Mouse (Mus musculus) heart, embryonic 13.5 days (tissue): ENCODE data around the gene 1700003F12Rik. TPM values are rescaled to one million over a fixed set of nuclear protein-coding genes. Genes with fewer than 3 reads are reported as not detected.
A peak's percentile ranks its signal among the peaks of the same experiment; 100 is the strongest.

ENCODE experiments used
- ATAC-seq: fragments of 200-750 bp; cut with Nextera tagmentation; 2 replicates; pipeline ENCODE4 v1.8.0; 2017; ENCODE audit warnings: moderate TSS enrichment; ENCODE audit not compliant: insufficient number of reproducible peaks, low FRiP score, low TSS enrichment; ENCODE audit errors: extremely low read depth
- H3K27ac ChIP-seq: fragments of 300-500 bp; sonication (generic); replicated peaks from 2 replicates; pipeline ENCODE4 v1.5.1; 2015; ENCODE audit warnings: moderate library complexity, mild to moderate bottlenecking, inconsistent platforms
- H3K27me3 ChIP-seq: fragments of 300-500 bp; sonication (generic); replicated peaks from 2 replicates; pipeline ENCODE4 v1.6.1; 2015; ENCODE audit warnings: mild to moderate bottlenecking, inconsistent platforms
- H3K36me3 ChIP-seq: fragments of 300-500 bp; sonication (generic); 2 replicates; pipeline ENCODE4 v1.6.1; 2015; ENCODE audit warnings: mild to moderate bottlenecking, inconsistent platforms
- H3K4me1 ChIP-seq: fragments of 300-500 bp; sonication (generic); 2 replicates; pipeline ENCODE4 v1.6.1; 2015; ENCODE audit warnings: inconsistent platforms
- H3K4me2 ChIP-seq: fragments of 300-500 bp; sonication (generic); 2 replicates; pipeline ENCODE4 v1.6.1; 2015; ENCODE audit warnings: inconsistent platforms, mild to moderate bottlenecking, moderate library complexity
- H3K4me3 ChIP-seq: fragments of 300-500 bp; sonication (generic); 2 replicates; pipeline ENCODE4 v1.5.1; 2015; ENCODE audit warnings: moderate library complexity, mild to moderate bottlenecking, inconsistent platforms
- H3K9ac ChIP-seq: fragments of 300-500 bp; sonication (generic); 2 replicates; pipeline ENCODE4 v1.6.1; 2015; ENCODE audit warnings: inconsistent platforms, mild to moderate bottlenecking, moderate library complexity
- H3K9me3 ChIP-seq: fragments of 300-500 bp; sonication (generic); 2 replicates; pipeline ENCODE4 v1.6.1; 2016; ENCODE audit warnings: inconsistent platforms
- WGBS: fragments of 180-500 bp; shearing (Covaris S2); methylation state at CpG from one replicate; pipeline ENCODE4 v1.1.7; 2015; ENCODE audit warnings: mixed read lengths; 5-methylcytosine and 5-hydroxymethylcytosine counted together
- polyA plus RNA-seq: library from polyadenylated mRNA; unstranded; fragments of >200 nt; fragmentation: Nextera tagmentation; extraction: Ambion mirVana; gene quantifications from 2 replicates; pipeline ENCODE4 v1.2.1, GENCODE M21; 2015

The 1700003F12Rik gene
- polyA plus RNA-seq, 1 experiment from 2014 or later, result not detected

- H3K9ac ChIP-seq, result no peak overlapping the region
- no peak overlapping the region for H3K4me2 ChIP-seq
- H3K9me3 ChIP-seq, result no peaks in the 10 kb centered on the region
- no peak overlapping the region for H3K27ac ChIP-seq
- no peaks in the 10 kb centered on the region for H3K27me3 ChIP-seq
- 87% methylated on average over 2 of the region's 2 CpGs for WGBS
- H3K4me1 ChIP-seq, result peaks cover 6% of the 10 kb centered on the region
- H3K36me3 ChIP-seq, result peaks cover 90% of the 10 kb centered on the region
- ATAC-seq, result no peak
- no peak overlapping the region for H3K4me3 ChIP-seq
Measured at GRCm38 (mm10) chr2:154525285-154525684, 21.6 kb upstream of the 1700003F12Rik start.

GRCm38 (mm10) chr2:154526531-154526930 lies 20.4 kb upstream of the 1700003F12Rik start:
- no peak overlapping the region for H3K4me3 ChIP-seq
- H3K36me3 ChIP-seq, result peaks cover 92% of the 10 kb centered on the region
- peaks cover 6% of the 10 kb centered on the region for H3K4me1 ChIP-seq
- H3K9me3 ChIP-seq, result no peaks in the 10 kb centered on the region
- no peak overlapping the region for H3K4me2 ChIP-seq
- no peak for ATAC-seq
- WGBS, result 54% methylated on average over 3 of the region's 3 CpGs
- no peaks in the 10 kb centered on the region for H3K27me3 ChIP-seq
- H3K27ac ChIP-seq, result no peak overlapping the region
- no peak overlapping the region for H3K9ac ChIP-seq

- H3K9ac ChIP-seq, result no peak overlapping the region
- H3K27ac ChIP-seq, result no peak overlapping the region
- 65% methylated on average over 3 of the region's 3 CpGs for WGBS
- ATAC-seq, result no peak
- H3K27me3 ChIP-seq, result no peaks in the 10 kb centered on the region
- no peak overlapping the region for H3K4me2 ChIP-seq
- H3K4me3 ChIP-seq, result no peak overlapping the region
- peaks cover 13% of the 10 kb centered on the region for H3K4me1 ChIP-seq
- no peaks in the 10 kb centered on the region for H3K9me3 ChIP-seq
- H3K36me3 ChIP-seq, result peaks cover 91% of the 10 kb centered on the region
Measured at GRCm38 (mm10) chr2:154532888-154533287, 14.0 kb upstream of the 1700003F12Rik start.

- Histone ChIP-seq H3K27me3 (no peaks in the 10 kb centered on the region), H3K4me1 (peaks cover 28% of the 10 kb centered on the region), H3K9me3 (no peaks in the 10 kb centered on the region), H3K4me3 (no peak overlapping the region), H3K27ac (no peak overlapping the region), H3K36me3 (peaks cover 76% of the 10 kb centered on the region), H3K4me2 (no peak overlapping the region), H3K9ac (no peak overlapping the region)
- ATAC-seq, result no peak
- WGBS, result 61% methylated on average over 12 of the region's 12 CpGs
Measured at GRCm38 (mm10) chr2:154534704-154535270, 12.1 kb upstream of the 1700003F12Rik start.

GRCm38 (mm10) chr2:154538310-154538709 lies 8.6 kb upstream of the 1700003F12Rik start:
- Histone ChIP-seq H3K9ac (0 out of 2 replicates have a peak overlapping the region, but pooled peaks have one; percentile 21), H3K27ac (no peak overlapping the region; the same call in 1 of the 2 replicates), H3K4me2 (no peak overlapping the region), H3K27me3 (no peaks in the 10 kb centered on the region), H3K9me3 (no peaks in the 10 kb centered on the region), H3K36me3 (peaks cover 54% of the 10 kb centered on the region), H3K4me1 (peaks cover 28% of the 10 kb centered on the region), H3K4me3 (no peak overlapping the region)
- WGBS, result 63% methylated on average over 2 of the region's 2 CpGs
- no peak for ATAC-seq

- Histone ChIP-seq H3K4me3 (no peak overlapping the region), H3K36me3 (peaks cover 50% of the 10 kb centered on the region), H3K9me3 (no peaks in the 10 kb centered on the region), H3K27ac (no peak overlapping the region; the same call in none of the 2 replicates), H3K4me1 (peaks cover 28% of the 10 kb centered on the region), H3K9ac (0 out of 2 replicates have a peak overlapping the region, but pooled peaks have one; percentile 21), H3K27me3 (no peaks in the 10 kb centered on the region), H3K4me2 (no peak overlapping the region)
- no peak for ATAC-seq
- 23% methylated on average over 3 of the region's 3 CpGs for WGBS
Measured at GRCm38 (mm10) chr2:154538710-154539109, 8.2 kb upstream of the 1700003F12Rik start.

- H3K4me3 ChIP-seq, result no peak overlapping the region
- no peak overlapping the region for H3K4me2 ChIP-seq
- WGBS, result 83% methylated on average over 3 of the region's 3 CpGs
- H3K36me3 ChIP-seq, result peaks cover 42% of the 10 kb centered on the region
- H3K9ac ChIP-seq, result no peak overlapping the region
- ATAC-seq, result no peak
- H3K4me1 ChIP-seq, result peaks cover 22% of the 10 kb centered on the region
- H3K9me3 ChIP-seq, result no peaks in the 10 kb centered on the region
- H3K27ac ChIP-seq, result no peak overlapping the region
- no peaks in the 10 kb centered on the region for H3K27me3 ChIP-seq
Measured at GRCm38 (mm10) chr2:154539720-154540119, 7.2 kb upstream of the 1700003F12Rik start.

- H3K4me1 ChIP-seq, result peaks cover 16% of the 10 kb centered on the region
- 76% methylated on average over 2 of the region's 2 CpGs for WGBS
- H3K27me3 ChIP-seq, result no peaks in the 10 kb centered on the region
- H3K36me3 ChIP-seq, result peaks cover 24% of the 10 kb centered on the region
- no peak for ATAC-seq
- no peak overlapping the region for H3K9ac ChIP-seq
- H3K9me3 ChIP-seq, result no peaks in the 10 kb centered on the region
- H3K4me2 ChIP-seq, result no peak overlapping the region
- H3K27ac ChIP-seq, result no peak overlapping the region
- H3K4me3 ChIP-seq, result no peak overlapping the region
Measured at GRCm38 (mm10) chr2:154541630-154542029, 5.3 kb upstream of the 1700003F12Rik start.

- Histone ChIP-seq H3K4me1 (peaks cover 8% of the 10 kb centered on the region), H3K9ac (no peak overlapping the region), H3K4me2 (no peak overlapping the region), H3K27me3 (0 out of 2 replicates have a peak, but pooled peaks cover 2% of the 10 kb centered on the region), H3K36me3 (peaks cover 8% of the 10 kb centered on the region), H3K27ac (no peak overlapping the region), H3K9me3 (no peaks in the 10 kb centered on the region), H3K4me3 (no peak overlapping the region)
- ATAC-seq, result no peak
- WGBS, result 75% methylated on average over 9 of the region's 9 CpGs
Measured at GRCm38 (mm10) chr2:154543567-154544347, 3.1 kb upstream of the 1700003F12Rik start.

GRCm38 (mm10) chr2:154548688-154549087 lies 1.8 kb downstream of the 1700003F12Rik start:
- no peaks in the 10 kb centered on the region for H3K36me3 ChIP-seq
- no peak overlapping the region for H3K9ac ChIP-seq
- WGBS, result 47% methylated on average over 3 of the region's 3 CpGs
- no peaks in the 10 kb centered on the region for H3K9me3 ChIP-seq
- H3K4me1 ChIP-seq, result peaks cover 28% of the 10 kb centered on the region
- H3K27me3 ChIP-seq, result peaks cover 47% of the 10 kb centered on the region
- H3K4me3 ChIP-seq, result no peak overlapping the region
- ATAC-seq, result no peak
- H3K27ac ChIP-seq, result no peak overlapping the region
- H3K4me2 ChIP-seq, result peak overlapping the region; percentile 92

- no peaks in the 10 kb centered on the region for H3K36me3 ChIP-seq
- 3% methylated on average over 48 of the region's 48 CpGs for WGBS
- ATAC-seq, result peak; percentile 32; the same call in 1 of the 2 replicates
- no peaks in the 10 kb centered on the region for H3K9me3 ChIP-seq
- H3K9ac ChIP-seq, result peak overlapping the region; percentile 74
- peak overlapping the region; percentile 54 for H3K4me3 ChIP-seq
- peaks cover 51% of the 10 kb centered on the region for H3K27me3 ChIP-seq
- peaks cover 28% of the 10 kb centered on the region for H3K4me1 ChIP-seq
- H3K4me2 ChIP-seq, result peak overlapping the region; percentile 92
- no peak overlapping the region for H3K27ac ChIP-seq
Measured at GRCm38 (mm10) chr2:154549127-154549885, 2.4 kb downstream of the 1700003F12Rik start.
